Mouse (Mus musculus) stomach, postnatal 0 days (tissue): ENCODE measurements around the gene Wdr24. TPM values are rescaled to one million over a fixed set of nuclear protein-coding genes. Genes with fewer than 3 reads are reported as not detected.

ENCODE experiments used
- ATAC-seq: fragments of 200-750 bp; cut with Nextera tagmentation; 2 replicates; pipeline ENCODE4 v1.8.0; 2017; ENCODE audit not compliant: low FRiP score, low TSS enrichment
- DNase-seq: peaks from one replicate; pipeline ENCODE4 v3.0.0-alpha.2; 2016; ENCODE audit warnings: low spot score
- H3K27ac ChIP-seq: fragments of 300-500 bp; sonication (generic); replicated peaks from 2 replicates; pipeline ENCODE4 v1.5.1; 2014; ENCODE audit warnings: mild to moderate bottlenecking, control low read depth
- H3K27me3 ChIP-seq: fragments of 300-500 bp; sonication (generic); 2 replicates; pipeline ENCODE4 v1.6.1; 2014; ENCODE audit warnings: low read length; ENCODE audit not compliant: control insufficient read depth, insufficient read depth
- H3K36me3 ChIP-seq: fragments of 300-500 bp; sonication (generic); 2 replicates; pipeline ENCODE4 v1.6.1; 2014; ENCODE audit warnings: low read length, mixed read lengths; ENCODE audit not compliant: control insufficient read depth, insufficient read depth
- H3K4me1 ChIP-seq: fragments of 300-500 bp; sonication (generic); replicated peaks from 2 replicates; pipeline ENCODE4 v1.6.1; 2014; ENCODE audit warnings: antibody characterized with exemption; ENCODE audit not compliant: control insufficient read depth, insufficient read depth
- H3K4me2 ChIP-seq: fragments of 300-500 bp; sonication (generic); replicated peaks from 2 replicates; pipeline ENCODE4 v1.6.1; 2014; ENCODE audit warnings: low read depth, mild to moderate bottlenecking, control low read depth, moderate library complexity
- H3K4me3 ChIP-seq: fragments of 300-500 bp; sonication (generic); 2 replicates; pipeline ENCODE4 v1.5.1; 2014; ENCODE audit warnings: low read depth, low read length, control low read depth
- H3K9ac ChIP-seq: fragments of 300-500 bp; sonication (generic); 2 replicates; pipeline ENCODE4 v1.6.1; 2014; ENCODE audit warnings: mild to moderate bottlenecking, low read length, control low read depth, mixed read lengths
- H3K9me3 ChIP-seq: fragments of 300-500 bp; sonication (generic); 2 replicates; pipeline ENCODE4 v1.6.1; 2016; ENCODE audit warnings: low read length; ENCODE audit not compliant: control insufficient read depth
- CTCF ChIP-seq: IDR thresholded peaks from 2 replicates; pipeline ENCODE4 v1.5.1; 2016; ENCODE audit warnings: antibody characterized with exemption, low read depth, mild to moderate bottlenecking, moderate library complexity
- EP300 ChIP-seq: optimal IDR thresholded peaks from 2 replicates; pipeline ENCODE3; 2016; ENCODE audit warnings: antibody characterized with exemption
- WGBS: fragments of 180-500 bp; shearing (Covaris S2); extraction: QIAGEN DNeasy Blood & Tissue Kit; methylation state at CpG from one replicate; pipeline ENCODE4 v1.1.7; 2014; 5-methylcytosine and 5-hydroxymethylcytosine counted together
- polyA plus RNA-seq: library from polyadenylated mRNA; unstranded; fragments of >200 nt; fragmentation: Nextera tagmentation; extraction: Ambion mirVana; gene quantifications from 2 replicates; pipeline ENCODE4 v1.2.1, GENCODE M21; 2015

Wdr24 gene
- polyA plus RNA-seq, 1 experiment from 2014 or later = 10.8 TPM

GRCm38 (mm10) chr17:25827546-25828222, 4.3 kb downstream of the Wdr24 start:
- Histone ChIP-seq H3K4me3 (no peak overlapping the region), H3K4me2 (no peak overlapping the region), H3K27me3 (no peaks in the 10 kb centered on the region), H3K4me1 (peaks cover 22% of the 10 kb centered on the region), H3K9me3 (no peaks in the 10 kb centered on the region), H3K9ac (no peak overlapping the region), H3K27ac (no peak overlapping the region), H3K36me3 (peaks cover 14% of the 10 kb centered on the region)
- WGBS = 93% methylated on average over 22 of the region's 22 CpGs
- TF ChIP-seq CTCF (no peak), EP300 (no peak)
- no peak for ATAC-seq
- DNase-seq = no peak

GRCm38 (mm10) chr17:25828223-25828594, 4.8 kb downstream of the Wdr24 start:
- peak overlapping the region; percentile 92 for H3K27ac ChIP-seq
- H3K4me1 ChIP-seq = peaks cover 22% of the 10 kb centered on the region
- peak overlapping the region; percentile 68; the same call in 1 of the 2 replicates for H3K9ac ChIP-seq
- DNase-seq = no peak
- H3K27me3 ChIP-seq = no peaks in the 10 kb centered on the region
- H3K36me3 ChIP-seq = peaks cover 14% of the 10 kb centered on the region
- peak overlapping the region; percentile 56; the same call in 1 of the 2 replicates for H3K4me3 ChIP-seq
- no peak for TF ChIP-seq CTCF
- TF ChIP-seq EP300 = no peak
- 83% methylated on average over 8 of the region's 8 CpGs for WGBS
- peak overlapping the region; percentile 85 for H3K4me2 ChIP-seq
- no peaks in the 10 kb centered on the region for H3K9me3 ChIP-seq
- no peak for ATAC-seq

DNA sequence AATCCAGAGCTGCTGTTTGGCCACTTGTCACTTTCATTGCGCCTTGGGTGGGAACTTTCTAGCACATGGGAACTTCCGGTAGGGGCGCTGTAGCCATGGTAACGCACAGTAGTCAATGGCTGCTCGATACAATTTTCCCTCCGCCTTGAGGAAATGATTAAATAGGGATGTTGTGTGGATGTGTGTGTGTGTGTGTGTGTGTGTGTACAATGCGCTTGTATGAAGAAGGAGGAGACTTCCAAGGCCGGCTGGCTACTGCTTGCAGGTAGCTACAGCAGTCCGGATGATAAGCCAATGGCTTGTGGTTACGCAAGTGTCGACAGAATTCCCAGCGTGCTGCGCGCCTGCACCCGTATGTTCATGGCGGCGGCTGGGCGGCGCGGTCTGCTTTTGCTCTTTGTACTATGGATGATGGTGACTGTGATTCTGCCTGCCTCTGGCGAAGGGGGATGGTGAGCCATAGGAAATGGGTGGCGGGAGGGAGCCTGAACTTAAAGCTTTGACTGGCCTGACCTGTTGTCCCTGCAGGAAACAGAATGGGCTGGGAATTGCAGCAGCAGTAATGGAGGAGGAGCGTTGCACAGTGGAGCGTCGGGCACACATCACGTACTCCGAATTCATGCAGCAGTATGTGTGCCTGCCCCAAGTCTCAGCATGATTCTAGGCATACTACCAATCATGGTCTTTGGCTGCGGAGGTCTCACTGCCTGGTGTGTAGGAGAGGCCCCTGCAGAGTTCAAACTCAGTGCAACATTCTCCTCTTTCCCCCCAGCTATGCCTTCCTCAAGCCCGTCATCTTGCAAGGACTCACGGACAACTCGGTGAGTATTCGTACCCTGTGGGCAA, 5.5 kb downstream of the Wdr24 start, which contains the start of gene Jmjd8:
Gene Jmjd8 (plus strand): TSS at position 156 of the 846 bp plus-strand sequence.
- Histone ChIP-seq H3K9me3 (no peaks in the 10 kb centered on the region), H3K4me1 (peaks cover 22% of the 10 kb centered on the region), H3K4me3 (peak within 1 kb of the TSS; percentile 56), H3K4me2 (peak within 1 kb of the TSS; percentile 85), H3K27me3 (no peaks in the 10 kb centered on the region), H3K36me3 (peaks cover 14% of the 10 kb centered on the region), H3K9ac (peak within 1 kb of the TSS; percentile 68), H3K27ac (peak within 1 kb of the TSS; percentile 92)
- DNase-seq (peak; percentile 88), ATAC-seq (peak; percentile 55)
- 2% methylated on average over 32 of the region's 32 CpGs for WGBS
- TF ChIP-seq EP300 = no peak
- peak; percentile 62 for TF ChIP-seq CTCF

GRCm38 (mm10) chr17:25829558-25830017, 6.2 kb downstream of the Wdr24 start:
- DNase-seq (peak; percentile 70), ATAC-seq (peak; percentile 3; the same call in 1 of the 2 replicates)
- peaks cover 21% of the 10 kb centered on the region for H3K4me1 ChIP-seq
- H3K4me2 ChIP-seq = peak overlapping the region; percentile 85
- TF ChIP-seq CTCF (no peak), EP300 (no peak)
- H3K36me3 ChIP-seq = peaks cover 14% of the 10 kb centered on the region
- H3K4me3 ChIP-seq = peak overlapping the region; percentile 56
- WGBS = 25% methylated on average over 8 of the region's 8 CpGs
- H3K27me3 ChIP-seq = no peaks in the 10 kb centered on the region
- peak overlapping the region; percentile 68 for H3K9ac ChIP-seq
- H3K27ac ChIP-seq = peak overlapping the region; percentile 92
- no peaks in the 10 kb centered on the region for H3K9me3 ChIP-seq

GRCm38 (mm10) chr17:25830200-25830753, 6.8 kb downstream of the Wdr24 start:
- DNase-seq (no peak), ATAC-seq (no peak)
- WGBS = 78% methylated on average over 4 of the region's 4 CpGs
- no peak overlapping the region for H3K4me3 ChIP-seq
- no peaks in the 10 kb centered on the region for H3K27me3 ChIP-seq
- H3K9ac ChIP-seq = no peak overlapping the region
- H3K4me1 ChIP-seq = peaks cover 22% of the 10 kb centered on the region
- H3K27ac ChIP-seq = peak overlapping the region; percentile 92
- H3K4me2 ChIP-seq = peak overlapping the region; percentile 85; the same call in 1 of the 2 replicates
- TF ChIP-seq EP300 (no peak), CTCF (no peak)
- peaks cover 14% of the 10 kb centered on the region for H3K36me3 ChIP-seq
- no peaks in the 10 kb centered on the region for H3K9me3 ChIP-seq
